Mouse (Mus musculus) olfactory bulb, adult 2 months (tissue): ENCODE data around the gene Il11ra1.
"Not testable (repeated sequence)": the region's sequence is repeated elsewhere in the genome, so short reads cannot be mapped to it uniquely, and the experiment has no call there.

Experiments
- CTCF ChIP-seq: fragments of 200-500 bp; IDR thresholded peaks from 2 replicates; pipeline ENCODE4 v1.5.1; 2012; ENCODE audit warnings: low read depth, mild to moderate bottlenecking, low read length, moderate library complexity; ENCODE audit not compliant: insufficient read depth
- POLR2A ChIP-seq: fragments of 200-500 bp; IDR thresholded peaks from 2 replicates; pipeline ENCODE4 v1.6.1; 2012; ENCODE audit warnings: mild to moderate bottlenecking, low read depth, low read length, moderate library complexity; ENCODE audit not compliant: insufficient read depth

DNA sequence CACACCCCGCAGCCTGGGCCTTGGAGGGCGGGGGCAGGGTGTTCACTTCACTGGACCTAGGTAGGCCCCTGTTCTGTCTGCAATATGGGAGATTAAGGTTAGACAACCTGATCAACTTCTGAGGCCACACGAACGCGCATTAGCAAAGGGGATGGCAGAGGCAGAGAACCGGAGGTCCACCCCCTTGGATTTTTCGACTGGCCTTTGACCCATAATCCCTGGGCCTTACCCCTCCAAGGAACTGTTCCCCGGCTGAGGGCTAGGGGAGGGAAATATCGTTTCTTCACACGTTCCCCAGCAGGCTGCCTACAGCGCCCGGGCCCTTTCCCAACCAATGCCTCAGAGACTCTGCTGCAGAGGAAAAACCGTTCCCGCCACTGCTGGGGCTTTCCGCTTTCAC lies 3.3 kb upstream of the Il11ra1 start:
- TF ChIP-seq CTCF, POLR2A: not testable (repeated sequence)
